Mouse (Mus musculus) E14TG2a.4 (cell line): ENCODE results near the gene Ccdc144b.

Source experiments
- H3K27me3 ChIP-seq: 2 replicates; pipeline ENCODE4 v1.6.1; 2014; ENCODE audit warnings: low read length, control low read depth; ENCODE audit not compliant: insufficient read depth
- H3K36me3 ChIP-seq: 2 replicates; pipeline ENCODE4 v1.6.1; 2014; ENCODE audit warnings: low read length, control low read depth; ENCODE audit not compliant: insufficient read depth
- H3K4me1 ChIP-seq: replicated peaks from 2 replicates; pipeline ENCODE4 v1.6.1; 2014; ENCODE audit warnings: low read depth, low read length, control low read depth
- H3K4me3 ChIP-seq: replicated peaks from 2 replicates; pipeline ENCODE4 v1.5.1; 2014; ENCODE audit warnings: mild to moderate bottlenecking, low read length
- H3K9me3 ChIP-seq: 2 replicates; pipeline ENCODE4 v1.6.1; 2014; ENCODE audit warnings: low read length, control low read depth
- CTCF ChIP-seq: conservative IDR thresholded peaks from 2 replicates; pipeline ENCODE4 v1.5.1; 2014; ENCODE audit warnings: low read length
- NANOG ChIP-seq: IDR thresholded peaks from 2 replicates; pipeline ENCODE4 v1.6.1; 2014; ENCODE audit warnings: borderline replicate concordance, low read length, mixed read lengths
- POU5F1 ChIP-seq: IDR thresholded peaks from 2 replicates; pipeline ENCODE4 v1.6.1; 2014; ENCODE audit warnings: low read length, borderline replicate concordance

The Ccdc144b gene

DNA sequence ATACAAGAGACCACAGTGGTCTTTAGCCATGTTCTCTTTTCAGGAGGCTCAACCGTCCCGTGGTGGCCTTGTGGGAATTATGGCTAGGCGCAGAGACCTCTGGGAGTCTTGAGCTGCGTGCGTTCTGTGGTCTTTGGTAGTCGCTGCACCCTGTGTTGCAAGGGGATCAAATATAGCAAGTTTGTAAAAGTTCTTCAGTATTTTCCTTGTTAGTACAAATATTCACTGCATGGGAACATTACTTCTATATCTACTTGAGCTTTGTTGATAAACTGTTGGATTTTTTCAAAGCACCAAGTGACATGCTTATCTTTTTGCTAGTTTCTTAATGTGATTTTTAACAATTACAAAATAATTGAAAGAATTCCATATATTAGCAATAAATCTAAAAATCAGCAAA lies at the start of gene Ccdc144b:
Gene Ccdc144b, minus strand, starts transcription at position 101 of the 400 bp plus-strand sequence.
- TF ChIP-seq POU5F1 (no peak), NANOG (no peak), CTCF (no peak)
- H3K4me3 ChIP-seq = no peak within 1 kb of the TSS
- no peaks in the 10 kb centered on the region; the same call in 1 of the 2 replicates for H3K9me3 ChIP-seq
- no peaks in the 10 kb centered on the region for H3K36me3 ChIP-seq
- no peaks in the 10 kb centered on the region for H3K4me1 ChIP-seq
- H3K27me3 ChIP-seq = no peaks in the 10 kb centered on the region

DNA sequence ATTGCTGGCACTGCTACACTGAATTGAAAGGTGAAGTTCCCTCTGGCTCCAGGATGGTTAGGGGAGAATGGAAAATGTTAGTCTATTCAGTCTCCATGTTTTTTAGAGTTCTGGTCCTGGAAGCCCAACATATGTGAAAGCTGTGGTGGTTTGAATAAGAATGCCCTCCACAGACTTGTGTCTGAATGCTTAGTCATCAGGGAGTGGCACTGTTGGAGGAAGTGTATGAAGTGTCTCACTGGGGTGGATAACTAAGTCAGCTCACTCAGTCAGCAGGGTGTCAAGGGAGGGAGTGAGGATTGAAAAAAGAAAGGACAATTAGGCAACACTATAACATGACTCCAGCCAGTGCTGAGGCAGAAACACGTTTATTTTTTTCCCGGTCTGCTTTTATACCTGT lies 42.0 kb upstream of the Ccdc144b start:
- no peaks in the 10 kb centered on the region for H3K27me3 ChIP-seq
- no peak overlapping the region for H3K4me3 ChIP-seq
- H3K36me3 ChIP-seq = peaks cover 15% of the 10 kb centered on the region
- H3K9me3 ChIP-seq = peaks cover 51% of the 10 kb centered on the region
- H3K4me1 ChIP-seq = no peaks in the 10 kb centered on the region
- TF ChIP-seq POU5F1 (no peak), CTCF (no peak), NANOG (no peak)

DNA sequence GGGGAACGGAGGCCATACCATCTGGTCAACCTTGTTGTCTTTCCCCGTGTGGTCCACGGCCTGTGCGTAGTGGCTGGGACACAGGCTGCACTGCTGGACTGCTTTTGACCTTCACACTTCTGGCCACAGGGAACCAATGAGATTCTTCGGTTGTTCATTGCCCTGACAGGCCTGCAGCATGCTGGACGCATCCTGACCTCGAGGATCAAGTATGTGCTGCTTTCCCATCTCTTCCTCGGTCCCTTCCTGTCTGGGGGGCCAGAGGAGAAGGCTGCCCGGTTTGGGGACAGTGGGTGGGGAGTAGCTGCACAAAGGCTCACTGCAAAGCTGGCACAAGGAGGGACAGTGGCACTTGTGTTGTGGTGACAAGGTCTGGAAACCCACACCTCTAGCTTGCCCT lies 34.2 kb upstream of the Ccdc144b start:
- Histone ChIP-seq H3K4me3 (no peak overlapping the region), H3K4me1 (no peaks in the 10 kb centered on the region), H3K36me3 (peaks cover 90% of the 10 kb centered on the region), H3K27me3 (no peaks in the 10 kb centered on the region), H3K9me3 (no peaks in the 10 kb centered on the region)
- TF ChIP-seq NANOG (no peak), POU5F1 (no peak)

DNA sequence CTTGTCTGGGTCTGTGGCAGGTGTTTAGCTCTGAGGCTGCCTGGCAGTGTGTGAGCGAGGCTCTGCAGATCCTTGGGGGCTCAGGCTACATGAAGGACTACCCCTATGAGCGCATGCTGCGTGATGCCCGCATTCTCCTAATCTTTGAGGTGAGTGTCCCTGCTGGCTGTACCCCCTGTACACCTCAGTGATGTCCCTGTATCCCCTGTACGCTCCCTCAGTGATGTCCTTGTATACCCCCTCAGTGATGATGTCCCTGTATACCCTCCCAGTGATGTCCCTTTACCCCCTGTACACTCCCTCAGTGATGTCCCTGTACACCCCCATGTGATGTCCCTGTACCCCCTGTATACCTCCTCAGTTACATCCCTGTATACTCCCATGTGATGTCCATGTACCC lies 32.0 kb upstream of the Ccdc144b start:
- Histone ChIP-seq H3K27me3 (no peaks in the 10 kb centered on the region), H3K9me3 (no peaks in the 10 kb centered on the region), H3K36me3 (peaks cover 97% of the 10 kb centered on the region), H3K4me1 (no peaks in the 10 kb centered on the region), H3K4me3 (no peak overlapping the region)
- no peak for TF ChIP-seq NANOG
- TF ChIP-seq CTCF = no peak

DNA sequence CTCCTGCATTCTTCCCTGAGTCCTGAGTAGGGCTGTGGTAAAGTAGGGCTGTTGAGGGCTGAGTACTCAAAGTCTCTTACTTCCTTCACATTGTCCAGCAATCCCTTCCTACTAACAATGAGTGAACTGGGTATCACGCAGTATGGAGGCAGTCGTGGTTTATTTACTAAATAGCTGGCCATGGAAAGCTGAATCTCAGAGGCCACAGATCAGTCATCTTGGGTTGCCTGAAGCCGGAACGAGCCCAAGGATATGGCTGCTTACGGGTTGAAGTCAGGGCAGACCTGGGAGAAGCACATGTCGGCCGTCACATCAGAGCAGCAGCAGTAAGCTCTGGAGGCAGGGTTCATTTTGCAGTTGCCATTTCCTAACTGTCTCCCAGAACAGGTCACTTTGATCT lies 30.0 kb upstream of the Ccdc144b start:
- TF ChIP-seq POU5F1 = no peak
- TF ChIP-seq CTCF = no peak
- no peak for TF ChIP-seq NANOG
- H3K4me3 ChIP-seq = no peak overlapping the region
- no peaks in the 10 kb centered on the region for H3K9me3 ChIP-seq
- peaks cover 97% of the 10 kb centered on the region for H3K36me3 ChIP-seq
- no peaks in the 10 kb centered on the region for H3K27me3 ChIP-seq
- no peaks in the 10 kb centered on the region for H3K4me1 ChIP-seq

DNA sequence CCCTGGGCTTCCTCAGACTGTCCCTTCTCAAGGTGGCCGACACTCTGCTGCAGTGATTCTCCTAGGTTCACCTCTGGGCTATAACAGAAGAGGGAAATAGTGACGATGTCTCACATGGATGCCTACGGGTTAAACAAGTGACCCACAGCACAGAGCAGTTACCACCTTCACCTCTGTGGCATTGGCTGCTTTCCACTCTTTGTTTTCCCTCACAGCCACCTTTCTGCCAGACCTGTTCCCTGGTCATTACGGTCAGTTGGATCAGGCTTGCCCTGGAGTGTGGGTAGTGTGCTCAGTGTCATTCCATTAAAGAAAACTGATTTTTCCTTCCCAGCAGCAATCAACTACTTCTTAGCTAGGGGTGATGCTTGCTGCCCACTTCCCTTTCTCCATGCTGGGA lies 29.5 kb upstream of the Ccdc144b start:
- H3K36me3 ChIP-seq = peaks cover 97% of the 10 kb centered on the region
- no peaks in the 10 kb centered on the region for H3K27me3 ChIP-seq
- no peaks in the 10 kb centered on the region for H3K4me1 ChIP-seq
- TF ChIP-seq NANOG (no peak), POU5F1 (no peak), CTCF (no peak)
- H3K4me3 ChIP-seq = no peak overlapping the region
- H3K9me3 ChIP-seq = no peaks in the 10 kb centered on the region

DNA sequence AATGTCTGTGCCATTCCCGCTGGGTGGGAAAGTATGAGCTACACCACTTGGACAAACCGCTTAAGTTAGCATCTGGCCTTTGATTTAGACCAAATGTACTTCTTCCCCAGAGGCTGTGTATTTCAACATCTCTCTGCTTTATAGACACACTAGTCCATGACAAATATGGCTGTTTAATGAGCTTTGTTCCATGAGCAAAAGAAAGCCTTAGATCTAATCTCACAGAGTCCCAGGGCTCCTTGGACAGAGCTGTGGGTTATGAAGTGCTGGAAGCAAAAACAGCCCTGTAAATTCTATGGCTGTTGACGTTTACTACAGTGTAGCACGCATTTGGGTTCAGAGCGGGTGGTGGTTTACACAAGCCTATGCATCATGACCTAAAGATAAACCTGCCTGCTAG lies 27.4 kb upstream of the Ccdc144b start:
- Histone ChIP-seq H3K4me1 (no peaks in the 10 kb centered on the region), H3K4me3 (no peak overlapping the region), H3K36me3 (peaks cover 97% of the 10 kb centered on the region), H3K27me3 (no peaks in the 10 kb centered on the region), H3K9me3 (no peaks in the 10 kb centered on the region)
- TF ChIP-seq NANOG = no peak
- no peak for TF ChIP-seq CTCF
- no peak for TF ChIP-seq POU5F1

DNA sequence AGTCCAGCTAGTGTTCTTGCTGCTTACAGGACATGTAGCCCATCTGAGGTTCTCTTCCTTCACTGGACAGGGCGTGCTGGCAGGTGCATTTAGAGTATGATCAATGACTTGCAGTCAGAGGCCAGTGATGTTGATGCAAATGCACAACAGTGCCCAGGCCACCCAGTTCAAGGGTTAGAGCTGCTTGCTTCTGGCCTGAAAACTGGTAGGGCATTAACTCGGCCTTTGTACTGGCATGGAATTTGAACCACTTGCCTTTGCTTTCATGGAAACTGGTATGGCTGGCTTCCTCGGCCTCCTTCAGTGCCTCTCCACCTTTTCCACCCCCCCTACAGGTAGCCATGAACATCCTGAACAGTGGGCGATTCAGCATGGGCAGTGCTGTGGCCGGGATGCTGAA lies 26.5 kb upstream of the Ccdc144b start:
- Histone ChIP-seq H3K36me3 (peaks cover 97% of the 10 kb centered on the region), H3K9me3 (no peaks in the 10 kb centered on the region), H3K4me3 (no peak overlapping the region), H3K27me3 (no peaks in the 10 kb centered on the region), H3K4me1 (0 out of 2 replicates have a peak, but pooled peaks cover 8% of the 10 kb centered on the region)
- no peak for TF ChIP-seq CTCF
- TF ChIP-seq POU5F1 = no peak
- TF ChIP-seq NANOG = no peak

DNA sequence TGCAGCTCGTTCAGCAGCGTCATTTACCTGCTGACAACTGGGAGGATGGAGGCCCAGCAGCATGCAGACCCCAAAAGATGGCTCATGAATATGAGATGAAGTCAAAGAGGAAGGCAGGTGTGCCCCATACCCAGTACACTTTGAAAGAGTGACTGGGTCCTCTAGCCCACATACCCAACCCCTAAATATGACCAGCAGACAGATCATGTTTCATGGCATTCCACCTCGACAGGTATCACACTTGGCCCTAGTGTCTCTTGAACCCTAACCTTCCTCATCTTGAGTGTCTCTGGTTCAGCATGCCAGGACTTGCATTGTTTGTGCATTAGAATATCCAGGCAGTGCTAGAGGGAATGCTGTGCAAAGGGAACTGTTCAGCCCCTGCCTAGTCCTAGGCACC lies 24.0 kb upstream of the Ccdc144b start:
- TF ChIP-seq POU5F1 (no peak), CTCF (no peak), NANOG (no peak)
- Histone ChIP-seq H3K4me1 (0 out of 2 replicates have a peak, but pooled peaks cover 8% of the 10 kb centered on the region), H3K27me3 (no peaks in the 10 kb centered on the region), H3K4me3 (no peak overlapping the region), H3K9me3 (no peaks in the 10 kb centered on the region), H3K36me3 (peaks cover 93% of the 10 kb centered on the region)
